Mouse (Mus musculus) heart, postnatal 0 days (tissue): ENCODE measurements around the gene Rab5if.

Experiments used
- CTCF ChIP-seq: IDR thresholded peaks from 2 replicates; pipeline ENCODE4 v1.5.1; 2016; ENCODE audit warnings: antibody characterized with exemption, control low read depth, low read depth
- EP300 ChIP-seq: IDR thresholded peaks from 2 replicates; pipeline ENCODE4 v1.6.1; 2016; ENCODE audit warnings: antibody characterized with exemption, low read depth

DNA sequence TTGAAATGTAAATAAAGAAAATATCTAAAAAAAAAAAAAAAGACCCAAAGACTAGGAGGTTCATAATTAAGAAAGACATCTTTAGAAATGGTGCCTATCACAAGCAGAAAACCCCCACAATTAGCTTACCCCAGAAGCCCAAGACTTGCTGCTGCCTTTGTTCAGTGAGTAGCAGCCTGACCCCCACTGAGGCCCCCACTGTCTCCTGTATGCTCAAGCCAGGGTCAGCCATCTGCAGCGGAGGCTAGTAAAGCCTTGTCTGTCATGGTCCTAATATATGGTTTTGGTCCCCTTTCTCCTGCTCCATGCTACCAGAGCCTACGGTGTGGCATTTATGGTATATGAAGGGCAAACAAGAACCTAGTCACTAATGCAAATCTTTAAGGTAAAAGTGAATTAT, 38.4 kb downstream of the Rab5if start:
- TF ChIP-seq CTCF (no peak), EP300 (no peak)
